Mouse (Mus musculus): ENCODE data around the gene Akap6. TPM values are rescaled to one million over a fixed set of nuclear protein-coding genes. Genes with fewer than 3 reads are reported as not detected.

Gene Akap6
- total RNA-seq (2014; rRNA removed) = 0.07 and 0.09 TPM in 2 replicates
- polyA plus RNA-seq (2012; rRNA removed) = 0.01 and 0.05 TPM in 2 replicates

- no peaks in the 10 kb centered on the region for H3K27me3 ChIP-seq (ENCODE audit: control insufficient read depth, insufficient read depth, low read length)
- 76% methylated on average over 6 of the region's 6 CpGs for WGBS
- no peak within 1 kb of the TSS for H3K27ac ChIP-seq (replicated peaks; ENCODE audit: insufficient read depth, low read depth, low read length)
- H3K36me3 ChIP-seq (ENCODE audit: control insufficient read depth, insufficient read depth, low read length) = no peaks in the 10 kb centered on the region
- no peak within 1 kb of the TSS for H3K9ac ChIP-seq (ENCODE audit: low read depth, low read length)
- TF ChIP-seq POLR2A (IDR thresholded peaks at IDR 0.05; ENCODE audit: extremely low read depth, insufficient read depth, low read length) = no peak
- TF ChIP-seq CTCF (IDR thresholded peaks at IDR 0.05; ENCODE audit: low read depth, low read length) = no peak
- no peak for DNase-seq (ENCODE audit: extremely low read depth, low read depth, low spot score)
- H3K79me2 ChIP-seq (ENCODE audit: control insufficient read depth, insufficient read depth, low read length) = no peaks in the 10 kb centered on the region
- no peak within 1 kb of the TSS for H3K4me3 ChIP-seq (ENCODE audit: insufficient read depth, low read depth, low read length)
- H3K4me1 ChIP-seq (ENCODE audit: control insufficient read depth, insufficient read depth, low read length) = peaks cover 2% of the 10 kb centered on the region; the same call in 1 of the 2 replicates
Observed at GRCm38 (mm10) chr12:52699146-52699545, at the start of gene Akap6. Akap6 (plus strand) TSS chr12:52699383.

GRCm38 (mm10) chr12:52662907-52663790 lies 36.0 kb upstream of the Akap6 start:
- H3K27me3 ChIP-seq (ENCODE audit: control insufficient read depth, insufficient read depth, low read length) = no peaks in the 10 kb centered on the region
- TF ChIP-seq CTCF (IDR thresholded peaks at IDR 0.05; ENCODE audit: low read depth, low read length) (no peak), POLR2A (IDR thresholded peaks at IDR 0.05; ENCODE audit: extremely low read depth, insufficient read depth, low read length) (no peak)
- WGBS = 73% methylated on average over 7 of the region's 7 CpGs
- no peak for DNase-seq (ENCODE audit: extremely low read depth, low read depth, low spot score)
- no peak overlapping the region for H3K9ac ChIP-seq (ENCODE audit: low read depth, low read length)
- no peaks in the 10 kb centered on the region for H3K36me3 ChIP-seq (ENCODE audit: control insufficient read depth, insufficient read depth, low read length)
- no peak overlapping the region for H3K4me3 ChIP-seq (ENCODE audit: insufficient read depth, low read depth, low read length)
- no peaks in the 10 kb centered on the region for H3K79me2 ChIP-seq (ENCODE audit: control insufficient read depth, insufficient read depth, low read length)
- no peak overlapping the region for H3K27ac ChIP-seq (replicated peaks; ENCODE audit: insufficient read depth, low read depth, low read length)
- H3K4me1 ChIP-seq (ENCODE audit: control insufficient read depth, insufficient read depth, low read length) = no peaks in the 10 kb centered on the region

GRCm38 (mm10) chr12:52664944-52665343 lies 34.2 kb upstream of the Akap6 start:
- H3K4me1 ChIP-seq (ENCODE audit: control insufficient read depth, insufficient read depth, low read length) = no peaks in the 10 kb centered on the region
- H3K27ac ChIP-seq (replicated peaks; ENCODE audit: insufficient read depth, low read depth, low read length) = no peak overlapping the region
- H3K27me3 ChIP-seq (ENCODE audit: control insufficient read depth, insufficient read depth, low read length) = no peaks in the 10 kb centered on the region
- WGBS = 80% methylated on average over 5 of the region's 5 CpGs
- no peaks in the 10 kb centered on the region for H3K36me3 ChIP-seq (ENCODE audit: control insufficient read depth, insufficient read depth, low read length)
- H3K79me2 ChIP-seq (ENCODE audit: control insufficient read depth, insufficient read depth, low read length) = no peaks in the 10 kb centered on the region
- H3K9ac ChIP-seq (ENCODE audit: low read depth, low read length) = no peak overlapping the region
- TF ChIP-seq CTCF (IDR thresholded peaks at IDR 0.05; ENCODE audit: low read depth, low read length) = no peak
- DNase-seq (ENCODE audit: extremely low read depth, low read depth, low spot score) = no peak
- no peak overlapping the region for H3K4me3 ChIP-seq (ENCODE audit: insufficient read depth, low read depth, low read length)

- no peaks in the 10 kb centered on the region for H3K4me1 ChIP-seq (ENCODE audit: control insufficient read depth, insufficient read depth, low read length)
- no peaks in the 10 kb centered on the region for H3K79me2 ChIP-seq (ENCODE audit: control insufficient read depth, insufficient read depth, low read length)
- H3K36me3 ChIP-seq (ENCODE audit: control insufficient read depth, insufficient read depth, low read length) = no peaks in the 10 kb centered on the region
- no peak overlapping the region for H3K9ac ChIP-seq (ENCODE audit: low read depth, low read length)
- H3K4me3 ChIP-seq (ENCODE audit: insufficient read depth, low read depth, low read length) = no peak overlapping the region
- no peak for DNase-seq (ENCODE audit: extremely low read depth, low read depth, low spot score)
- no peak overlapping the region for H3K27ac ChIP-seq (replicated peaks; ENCODE audit: insufficient read depth, low read depth, low read length)
- H3K27me3 ChIP-seq (ENCODE audit: control insufficient read depth, insufficient read depth, low read length) = no peaks in the 10 kb centered on the region
- 32% methylated on average over 7 of the region's 7 CpGs for WGBS
- TF ChIP-seq POLR2A (IDR thresholded peaks at IDR 0.05; ENCODE audit: extremely low read depth, insufficient read depth, low read length) (no peak), CTCF (IDR thresholded peaks at IDR 0.05; ENCODE audit: low read depth, low read length) (no peak)
Observed at GRCm38 (mm10) chr12:52671436-52671835, 27.7 kb upstream of the Akap6 start.

GRCm38 (mm10) chr12:52671943-52672342 lies 27.2 kb upstream of the Akap6 start:
- H3K79me2 ChIP-seq (ENCODE audit: control insufficient read depth, insufficient read depth, low read length) = no peaks in the 10 kb centered on the region
- 68% methylated on average over 6 of the region's 6 CpGs for WGBS
- no peaks in the 10 kb centered on the region for H3K36me3 ChIP-seq (ENCODE audit: control insufficient read depth, insufficient read depth, low read length)
- no peak for DNase-seq (ENCODE audit: extremely low read depth, low read depth, low spot score)
- H3K4me1 ChIP-seq (ENCODE audit: control insufficient read depth, insufficient read depth, low read length) = no peaks in the 10 kb centered on the region
- TF ChIP-seq POLR2A (IDR thresholded peaks at IDR 0.05; ENCODE audit: extremely low read depth, insufficient read depth, low read length) (no peak), CTCF (IDR thresholded peaks at IDR 0.05; ENCODE audit: low read depth, low read length) (no peak)
- no peak overlapping the region for H3K4me3 ChIP-seq (ENCODE audit: insufficient read depth, low read depth, low read length)
- no peak overlapping the region for H3K27ac ChIP-seq (replicated peaks; ENCODE audit: insufficient read depth, low read depth, low read length)
- no peaks in the 10 kb centered on the region for H3K27me3 ChIP-seq (ENCODE audit: control insufficient read depth, insufficient read depth, low read length)
- H3K9ac ChIP-seq (ENCODE audit: low read depth, low read length) = no peak overlapping the region

GRCm38 (mm10) chr12:52673361-52673960 lies 25.7 kb upstream of the Akap6 start:
- 84% methylated on average over 6 of the region's 6 CpGs for WGBS
- H3K4me3 ChIP-seq (ENCODE audit: insufficient read depth, low read depth, low read length) = no peak overlapping the region
- no peaks in the 10 kb centered on the region for H3K27me3 ChIP-seq (ENCODE audit: control insufficient read depth, insufficient read depth, low read length)
- no peak for DNase-seq (ENCODE audit: extremely low read depth, low read depth, low spot score)
- no peaks in the 10 kb centered on the region for H3K79me2 ChIP-seq (ENCODE audit: control insufficient read depth, insufficient read depth, low read length)
- no peak overlapping the region for H3K27ac ChIP-seq (replicated peaks; ENCODE audit: insufficient read depth, low read depth, low read length)
- no peak overlapping the region for H3K9ac ChIP-seq (ENCODE audit: low read depth, low read length)
- no peaks in the 10 kb centered on the region for H3K36me3 ChIP-seq (ENCODE audit: control insufficient read depth, insufficient read depth, low read length)
- TF ChIP-seq CTCF (IDR thresholded peaks at IDR 0.05; ENCODE audit: low read depth, low read length) = no peak
- no peaks in the 10 kb centered on the region for H3K4me1 ChIP-seq (ENCODE audit: control insufficient read depth, insufficient read depth, low read length)

Measured in liver, adult 2 months (tissue).